Comparison of ENCODE assay signal across 8 mouse cellular contexts in genomic region chr10:128270866-128271265, GRCm38 (mm10). TPM values are rescaled to one million over a fixed set of nuclear protein-coding genes. Genes with fewer than 3 reads are reported as not detected.
DNase-seq lines count a peak whose midpoint lies in the region; ATAC-seq and TF ChIP-seq lines count a peak whose summit lies in the region.

No protein-coding gene starts in this region.

- TF ChIP-seq POLR2A in spleen, adult 2 months (IDR thresholded peaks at IDR 0.05; ENCODE audit: low read depth, low read length) = no peak

- peak overlapping the region; percentile 64 for H3K27ac ChIP-seq in spleen, adult 2 months (ENCODE audit: insufficient read depth, low read length)
- H3K27ac ChIP-seq in forebrain, embryonic 10.5 days = peak overlapping the region; percentile 88
- H3K27ac ChIP-seq in limb, embryonic 15.5 days = peak overlapping the region; percentile 75; the same call in 1 of the 2 replicates
- peak overlapping the region; percentile 72 for H3K27ac ChIP-seq in stomach, embryonic 15.5 days

- H3K4me3 ChIP-seq in spleen, adult 2 months (ENCODE audit: extremely low read depth, insufficient read depth, insufficient read length) = peak overlapping the region; percentile 77
- H3K4me3 ChIP-seq in forebrain, embryonic 10.5 days = peak overlapping the region; percentile 82
- H3K4me3 ChIP-seq in limb, embryonic 15.5 days = peak overlapping the region; percentile 79
- H3K4me3 ChIP-seq in stomach, embryonic 15.5 days (replicated peaks) = peak overlapping the region; percentile 84

- no peaks in the 10 kb centered on the region; the same call in 1 of the 2 replicates for H3K9me3 ChIP-seq in forebrain, embryonic 10.5 days
- H3K9me3 ChIP-seq in limb, embryonic 15.5 days = no peaks in the 10 kb centered on the region
- no peaks in the 10 kb centered on the region for H3K9me3 ChIP-seq in stomach, embryonic 15.5 days

- ATAC-seq in limb, embryonic 15.5 days (ENCODE audit: insufficient number of reproducible peaks, low FRiP score, low TSS enrichment, low read depth) = no peak
- ATAC-seq in stomach, embryonic 15.5 days (ENCODE audit: insufficient read depth, low FRiP score, low read depth) = no peak

- H3K36me3 ChIP-seq in spleen, adult 2 months (ENCODE audit: control insufficient read depth, insufficient read depth, low read length) = no peaks in the 10 kb centered on the region
- no peaks in the 10 kb centered on the region for H3K36me3 ChIP-seq in forebrain, embryonic 10.5 days (replicated peaks)
- H3K36me3 ChIP-seq in limb, embryonic 15.5 days = no peaks in the 10 kb centered on the region
- H3K36me3 ChIP-seq in stomach, embryonic 15.5 days = no peaks in the 10 kb centered on the region

- H3K4me2 ChIP-seq in limb, embryonic 15.5 days = peak overlapping the region; percentile 58
- H3K4me2 ChIP-seq in stomach, embryonic 15.5 days = peak overlapping the region; percentile 71

- no peak for TF ChIP-seq CTCF in spleen, adult 2 months (IDR thresholded peaks at IDR 0.05; ENCODE audit: extremely low read depth, insufficient read depth, insufficient read length, insufficient replicate concordance)

- H3K4me1 ChIP-seq in spleen, adult 2 months (ENCODE audit: control insufficient read depth, insufficient read depth, insufficient read length) = no peaks in the 10 kb centered on the region; the same call in 1 of the 2 replicates
- peaks cover 11% of the 10 kb centered on the region for H3K4me1 ChIP-seq in forebrain, embryonic 10.5 days
- H3K4me1 ChIP-seq in limb, embryonic 15.5 days = peaks cover 5% of the 10 kb centered on the region; the same call in 1 of the 2 replicates
- H3K4me1 ChIP-seq in stomach, embryonic 15.5 days = no peaks in the 10 kb centered on the region

- peak overlapping the region; percentile 57 for H3K9ac ChIP-seq in limb, embryonic 15.5 days
- H3K9ac ChIP-seq in stomach, embryonic 15.5 days = peak overlapping the region; percentile 78

- 38% methylated on average over 7 of the region's 7 CpGs for WGBS in spleen, adult 2 months
- 44% methylated on average over 7 of the region's 7 CpGs for WGBS in forebrain, embryonic 10.5 days
- 45% methylated on average over 7 of the region's 7 CpGs for WGBS in limb, embryonic 15.5 days
- 39% methylated on average over 7 of the region's 7 CpGs for WGBS in stomach, embryonic 15.5 days

- no peak for DNase-seq in spleen, adult 2 months (ENCODE audit: low read depth in 1 of 2, low spot score in 2 of 2)
- DNase-seq in spleen, adult 18-20 months = no peak
- DNase-seq in forebrain, embryonic 10.5 days (ENCODE audit: extremely low spot score, low spot score) = no peak
- no peak for DNase-seq in gastrocnemius, postnatal 4 days (ENCODE audit: low spot score in 2 of 2)
- no peak for DNase-seq in urinary bladder, adult 2 months (ENCODE audit: low spot score)
- no peak for DNase-seq in frontal cortex, postnatal 25 days (ENCODE audit: low spot score in 2 of 2)

- no peaks in the 10 kb centered on the region for H3K27me3 ChIP-seq in spleen, adult 2 months (ENCODE audit: control insufficient read depth, insufficient read depth, low read length)
- H3K27me3 ChIP-seq in forebrain, embryonic 10.5 days (ENCODE audit: poor library complexity, severe bottlenecking) = peaks cover 14% of the 10 kb centered on the region
- H3K27me3 ChIP-seq in limb, embryonic 15.5 days = no peaks in the 10 kb centered on the region
- H3K27me3 ChIP-seq in stomach, embryonic 15.5 days (replicated peaks) = no peaks in the 10 kb centered on the region

RNA-seq across cellular contexts. Expression of gene Stat2, which starts 0.5 kb away (rescaled TPM):
- 34.6 and 42.1 TPM in 2 replicates for polyA plus RNA-seq in spleen, adult 2 months (2012; rRNA removed)
- polyA plus RNA-seq in forebrain, embryonic 10.5 days (2016; fragmentation: Nextera tagmentation; extraction: Ambion mirVana) = 10.7 and 11.2 TPM in 2 replicates
- 12.2 and 13.3 TPM in 2 replicates for polyA plus RNA-seq in limb, embryonic 15.5 days (2015; fragmentation: Nextera tagmentation; extraction: Ambion mirVana)
- 13.0 and 16.3 TPM in 2 replicates for polyA plus RNA-seq in stomach, embryonic 15.5 days (2015; fragmentation: Nextera tagmentation; extraction: Ambion mirVana)
- 10 to 100 TPM in 1 of 2 experiments, 1 to 10 TPM in 1; 9.3 to 10.2 TPM for total RNA-seq in gastrocnemius, postnatal 4 days (2021)
- polyA plus RNA-seq in urinary bladder, adult 2 months (2012; rRNA removed) = 33.0 and 39.1 TPM in 2 replicates

RNA-seq across cellular contexts. Expression of gene Apof, which starts 2.4 kb away (rescaled TPM):
- polyA plus RNA-seq in spleen, adult 2 months (2012; rRNA removed) = 1.0 and 1.4 TPM in 2 replicates
- polyA plus RNA-seq in forebrain, embryonic 10.5 days (2016; fragmentation: Nextera tagmentation; extraction: Ambion mirVana) = not detected in 2 replicates
- 0.22 and 0.27 TPM in 2 replicates for polyA plus RNA-seq in limb, embryonic 15.5 days (2015; fragmentation: Nextera tagmentation; extraction: Ambion mirVana)
- polyA plus RNA-seq in stomach, embryonic 15.5 days (2015; fragmentation: Nextera tagmentation; extraction: Ambion mirVana) = 2.8 and 8.5 TPM in 2 replicates
- total RNA-seq in gastrocnemius, postnatal 4 days (2021) = 1 to 10 TPM in 1 of 2 experiments, not detected in 1; 1.6 TPM
- 0.25 TPM in 2 replicates for polyA plus RNA-seq in urinary bladder, adult 2 months (2012; rRNA removed)

RNA-seq across cellular contexts. Expression of gene Apon, which starts 17.0 kb away (rescaled TPM):
- polyA plus RNA-seq in spleen, adult 2 months (2012; rRNA removed) = 0.06 and 0.20 TPM in 2 replicates
- polyA plus RNA-seq in forebrain, embryonic 10.5 days (2016; fragmentation: Nextera tagmentation; extraction: Ambion mirVana) = 0.81 and 1.1 TPM in 2 replicates
- 0.25 and 0.47 TPM in 2 replicates for polyA plus RNA-seq in limb, embryonic 15.5 days (2015; fragmentation: Nextera tagmentation; extraction: Ambion mirVana)
- 0.24 and 0.55 TPM in 2 replicates for polyA plus RNA-seq in stomach, embryonic 15.5 days (2015; fragmentation: Nextera tagmentation; extraction: Ambion mirVana)
- total RNA-seq in gastrocnemius, postnatal 4 days (2021) = under 1 TPM; 0.32 to 0.70 TPM
- polyA plus RNA-seq in urinary bladder, adult 2 months (2012; rRNA removed) = 0.03 TPM in 1 of 2 replicates, not detected in the other

RNA-seq across cellular contexts. Expression of gene Il23a, which starts 27.7 kb away (rescaled TPM):
- not detected in 2 replicates for polyA plus RNA-seq in spleen, adult 2 months (2012; rRNA removed)
- polyA plus RNA-seq in forebrain, embryonic 10.5 days (2016; fragmentation: Nextera tagmentation; extraction: Ambion mirVana) = not detected in 2 replicates
- polyA plus RNA-seq in limb, embryonic 15.5 days (2015; fragmentation: Nextera tagmentation; extraction: Ambion mirVana) = 0.17 and 0.20 TPM in 2 replicates
- 0.40 and 0.46 TPM in 2 replicates for polyA plus RNA-seq in stomach, embryonic 15.5 days (2015; fragmentation: Nextera tagmentation; extraction: Ambion mirVana)
- total RNA-seq in gastrocnemius, postnatal 4 days (2021) = not detected
- 0.12 TPM in 1 of 2 replicates, not detected in the other for polyA plus RNA-seq in urinary bladder, adult 2 months (2012; rRNA removed)

RNA-seq across cellular contexts. Expression of gene Pan2, which starts 32.3 kb away (rescaled TPM):
- polyA plus RNA-seq in spleen, adult 2 months (2012; rRNA removed) = 25.7 and 30.6 TPM in 2 replicates
- 42.1 and 45.3 TPM in 2 replicates for polyA plus RNA-seq in forebrain, embryonic 10.5 days (2016; fragmentation: Nextera tagmentation; extraction: Ambion mirVana)
- 25.1 and 25.2 TPM in 2 replicates for polyA plus RNA-seq in limb, embryonic 15.5 days (2015; fragmentation: Nextera tagmentation; extraction: Ambion mirVana)
- 27.1 and 31.2 TPM in 2 replicates for polyA plus RNA-seq in stomach, embryonic 15.5 days (2015; fragmentation: Nextera tagmentation; extraction: Ambion mirVana)
- 10 to 100 TPM; 17.2 to 19.5 TPM for total RNA-seq in gastrocnemius, postnatal 4 days (2021)
- 27.9 and 31.7 TPM in 2 replicates for polyA plus RNA-seq in urinary bladder, adult 2 months (2012; rRNA removed)
